Mouse (Mus musculus) cerebellum, postnatal 10 days (tissue): ENCODE measurements around the gene Rin1.
A peak's percentile ranks its signal among the peaks of the same experiment; 100 is the strongest.

Experiments
- DNase-seq, 2 experiments: peaks; one replicate each; pipeline ENCODE4 v3.0.0; 2021; ENCODE audit warnings: mixed read lengths in 2 of 2

The Rin1 gene

DNA sequence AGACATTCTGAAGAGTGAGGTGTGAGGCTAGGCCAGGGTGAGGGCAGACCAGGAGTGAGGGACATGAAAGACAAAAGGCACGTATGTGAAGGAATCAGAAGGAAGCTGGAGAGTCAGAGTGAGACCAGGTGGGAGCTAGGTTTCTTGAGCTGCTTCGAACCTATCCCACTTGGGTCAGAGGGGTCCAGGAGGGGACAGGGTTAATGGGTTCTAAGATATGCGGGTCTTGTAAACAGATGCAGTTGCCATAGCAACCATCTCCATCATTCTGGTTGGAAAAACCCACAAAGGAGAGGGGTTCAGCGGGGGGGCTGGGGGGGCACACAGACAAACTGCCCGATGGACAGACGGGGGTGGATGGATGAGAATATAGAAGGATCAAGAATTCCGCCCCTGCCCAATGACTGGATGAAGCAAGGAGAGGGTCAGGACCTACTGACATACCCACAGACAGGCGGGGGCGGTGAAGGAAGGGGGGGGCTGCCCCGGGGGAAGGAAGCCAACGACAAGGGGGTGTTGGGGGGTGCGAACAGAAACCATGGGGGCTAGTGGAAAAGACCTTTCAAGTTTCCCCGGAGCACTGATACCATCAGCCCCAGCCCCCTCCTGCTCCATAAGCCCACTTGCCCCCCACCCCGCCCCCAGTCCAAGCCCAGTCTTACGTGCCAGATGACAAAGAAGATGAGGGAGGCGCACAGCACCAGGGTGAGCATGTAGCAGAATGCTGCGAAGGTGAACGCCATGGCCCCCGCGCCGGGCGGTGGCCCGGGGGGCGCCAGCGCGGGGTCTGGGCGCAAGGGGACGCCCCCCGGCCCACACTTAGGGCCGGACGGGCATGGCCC lies 47.5 kb downstream of the Rin1 start:
- peak in 1 of 2 experiments; percentile 55 for DNase-seq

GRCm38 (mm10) chr19:5098363-5099143 lies 48.3 kb downstream of the Rin1 start, which contains the start of gene Cnih2:
TSS of gene Cnih2 (minus strand) at chr19:5098521.
- peak; percentile 87 to 90 for DNase-seq

GRCm38 (mm10) chr19:5106074-5106473 lies 55.8 kb downstream of the Rin1 start:
- DNase-seq: peak; percentile 45 to 63
